Mouse (Mus musculus) ovary, adult 2 months (tissue): ENCODE data around the gene Kcnk5. TPM values are rescaled to one million over a fixed set of nuclear protein-coding genes. Genes with fewer than 3 reads are reported as not detected.

Source experiments
- polyA plus RNA-seq: library from polyadenylated mRNA; depleted of rRNA; stranded (reverse); fragments of >200 nt; gene quantifications from 2 replicates; pipeline ENCODE4 v1.2.3, GENCODE M21; 2012; rRNA removed

Gene Kcnk5
- 20.9 and 22.6 TPM in 2 replicates for polyA plus RNA-seq

GRCm38 (mm10) chr14:20181466-20181921 lies at the start of gene Kcnk5:
TSS of gene Kcnk5 (minus strand) at chr14:20181809.

GRCm38 (mm10) chr14:20138484-20139355 lies 42.9 kb downstream of the Kcnk5 start, which contains the start of gene Saysd1:
TSS of gene Saysd1 (minus strand) at chr14:20138534.

Other genes with a start within 250 kb of the Kcnk5 start
- 20.0 and 20.5 TPM in 2 replicates for gene Gng2, start 204.2 kb downstream of the Kcnk5 start, polyA plus RNA-seq
- 9.6 and 10.7 TPM in 2 replicates for gene Saysd1, start 43.3 kb downstream of the Kcnk5 start, polyA plus RNA-seq
- 1.3 and 1.6 TPM in 2 replicates for gene Kcnk16, start 87.4 kb upstream of the Kcnk5 start, polyA plus RNA-seq
- gene Nudt13, start 112.9 kb upstream of the Kcnk5 start, polyA plus RNA-seq = 10.4 and 12.2 TPM in 2 replicates
- 18.9 and 21.6 TPM in 2 replicates for gene Ecd, start 166.3 kb upstream of the Kcnk5 start, polyA plus RNA-seq
- gene Fam149b, start 166.4 kb upstream of the Kcnk5 start, polyA plus RNA-seq = 21.4 and 32.7 TPM in 2 replicates
- 53.5 and 58.6 TPM in 2 replicates for gene Dnajc9, start 207.1 kb upstream of the Kcnk5 start, polyA plus RNA-seq
- 34.9 and 47.4 TPM in 2 replicates for gene Mrps16, start 211.8 kb upstream of the Kcnk5 start, polyA plus RNA-seq